Mouse (Mus musculus) cortical plate, adult 2 months (tissue): ENCODE measurements around the gene Gm19426.

Experiments used
- CTCF ChIP-seq: fragments of 200-500 bp; IDR thresholded peaks from 2 replicates; pipeline ENCODE4 v1.5.1; 2011; ENCODE audit warnings: mild to moderate bottlenecking, control low read depth, low read length; ENCODE audit not compliant: insufficient read depth; ENCODE audit errors: extremely low read depth
- POLR2A ChIP-seq: fragments of 200-500 bp; IDR thresholded peaks from 2 replicates; pipeline ENCODE4 v1.6.1; 2011; ENCODE audit warnings: mild to moderate bottlenecking, low read length, control low read depth; ENCODE audit not compliant: insufficient read depth; ENCODE audit errors: extremely low read depth

DNA sequence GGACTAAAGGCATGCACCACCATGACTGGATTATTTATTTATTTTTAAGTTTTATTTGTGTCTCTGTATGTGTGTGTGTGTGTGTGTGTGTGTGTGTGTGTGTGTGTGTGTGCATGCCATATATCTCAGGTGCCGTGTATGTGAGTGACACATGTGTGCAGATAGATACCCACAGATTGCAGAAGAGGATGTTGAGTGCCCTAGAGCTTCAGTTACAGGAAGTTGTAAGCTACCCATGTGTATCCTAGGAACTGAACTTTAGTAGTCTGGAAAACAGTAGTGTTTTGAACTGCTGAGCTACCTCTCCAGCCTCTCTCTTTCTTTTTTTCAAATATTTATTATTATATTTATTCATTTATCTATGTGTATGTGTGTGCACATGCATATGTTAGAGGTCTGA lies 39.9 kb upstream of the Gm19426 start:
- no peak for TF ChIP-seq CTCF
- TF ChIP-seq POLR2A, result no peak
